Mouse (Mus musculus) liver, adult (tissue): ENCODE measurements around the gene Macrod1.

ENCODE experiments used
- GATA4 ChIP-seq: IDR thresholded peaks from 2 replicates; pipeline ENCODE4 v1.6.1; 2014; ENCODE audit warnings: mild to moderate bottlenecking, low read length; ENCODE audit not compliant: insufficient replicate concordance

The Macrod1 gene

GRCm38 (mm10) chr19:7157734-7158133, 101.1 kb downstream of the Macrod1 start:
- TF ChIP-seq GATA4: no peak

- TF ChIP-seq GATA4: no peak; the same call in 1 of the 2 replicates
Measured at GRCm38 (mm10) chr19:7160151-7160906, 103.7 kb downstream of the Macrod1 start.

- TF ChIP-seq GATA4: no peak
Measured at GRCm38 (mm10) chr19:7161064-7161463, 104.5 kb downstream of the Macrod1 start.

- TF ChIP-seq GATA4: no peak
Measured at GRCm38 (mm10) chr19:7164238-7164637, 107.6 kb downstream of the Macrod1 start.

GRCm38 (mm10) chr19:7164820-7165323, 108.3 kb downstream of the Macrod1 start:
- no peak for TF ChIP-seq GATA4

GRCm38 (mm10) chr19:7165509-7166199, 109.0 kb downstream of the Macrod1 start:
- TF ChIP-seq GATA4: no peak

GRCm38 (mm10) chr19:7166200-7166711, 109.6 kb downstream of the Macrod1 start:
- no peak for TF ChIP-seq GATA4

GRCm38 (mm10) chr19:7166767-7167166, 110.2 kb downstream of the Macrod1 start:
- TF ChIP-seq GATA4: no peak

- TF ChIP-seq GATA4: no peak
Measured at GRCm38 (mm10) chr19:7168423-7168822, 111.8 kb downstream of the Macrod1 start.

- no peak for TF ChIP-seq GATA4
Measured at GRCm38 (mm10) chr19:7170916-7171315, 114.3 kb downstream of the Macrod1 start.

- TF ChIP-seq GATA4: no peak
Measured at GRCm38 (mm10) chr19:7171447-7171846, 114.8 kb downstream of the Macrod1 start.

- no peak for TF ChIP-seq GATA4
Measured at GRCm38 (mm10) chr19:7172051-7172866, 115.6 kb downstream of the Macrod1 start.

GRCm38 (mm10) chr19:7176041-7176696, 119.6 kb downstream of the Macrod1 start:
- no peak for TF ChIP-seq GATA4

GRCm38 (mm10) chr19:7177804-7178511, 121.3 kb downstream of the Macrod1 start:
- TF ChIP-seq GATA4: no peak

GRCm38 (mm10) chr19:7178841-7179452, 122.3 kb downstream of the Macrod1 start:
- TF ChIP-seq GATA4: no peak
